Mouse (Mus musculus): ENCODE measurements at regions not wholly inside any gene's neighbourhood (a gene's known extent, or its start where the extent isn't known, plus 50 kb on each side); places are given as distances from the start of the nearest gene placed in this dataset.
"Not testable (repeated sequence)": the region's sequence is repeated elsewhere in the genome, so short reads cannot be mapped to it uniquely, and the experiment has no call there.

GRCm38 (mm10) chr1:108110984-108111383 lies 521.2 kb downstream of the Serpinb8 start:
- no peak for DNase-seq

GRCm38 (mm10) chr1:108127393-108127792 lies 537.6 kb downstream of the Serpinb8 start:
- DNase-seq, result no peak

DNA sequence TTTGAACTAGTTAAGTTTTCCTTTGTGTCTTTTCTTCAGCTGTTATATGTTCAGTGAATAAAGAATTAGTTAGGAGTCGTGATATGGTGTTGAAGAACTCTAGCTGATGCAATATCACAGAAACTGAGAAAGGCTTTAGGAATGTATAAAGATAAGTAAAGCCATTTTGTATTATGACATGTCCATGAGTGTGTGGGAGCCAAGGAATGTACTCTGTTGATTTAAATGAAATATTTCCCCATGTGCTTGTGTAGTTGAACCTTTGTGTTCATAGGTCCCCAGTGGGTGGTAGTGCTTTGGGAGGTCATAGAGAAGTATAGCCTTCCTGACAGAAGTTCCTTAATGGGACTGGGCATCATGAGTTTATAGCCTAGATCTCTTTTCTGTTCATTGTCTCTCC lies 542.2 kb downstream of the Serpinb8 start:
- DNase-seq, result no peak

- DNase-seq, result not testable (repeated sequence)
These were observed 545.5 kb downstream of the Serpinb8 start for GRCm38 (mm10) chr1:108135346-108135745.

DNA sequence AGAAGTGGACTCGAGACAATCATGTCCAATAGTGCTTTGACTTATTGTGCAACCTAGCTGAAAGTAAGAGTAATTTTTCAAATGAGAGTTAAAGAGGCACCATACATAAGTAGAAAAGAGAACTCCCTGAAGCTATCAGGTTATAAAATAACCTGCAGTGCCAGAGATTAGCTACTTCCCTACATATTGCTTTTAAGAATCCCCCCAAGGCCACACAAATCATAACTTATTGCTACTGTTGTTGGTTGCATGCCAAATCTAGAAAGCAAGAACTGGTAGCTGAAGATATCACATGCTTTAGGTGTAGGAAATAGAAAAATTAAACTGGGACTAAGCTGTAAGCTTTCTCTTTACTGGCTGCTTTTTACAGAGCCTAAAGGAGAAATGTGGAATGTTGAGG lies 554.3 kb downstream of the Serpinb8 start:
- DNase-seq, result no peak

DNA sequence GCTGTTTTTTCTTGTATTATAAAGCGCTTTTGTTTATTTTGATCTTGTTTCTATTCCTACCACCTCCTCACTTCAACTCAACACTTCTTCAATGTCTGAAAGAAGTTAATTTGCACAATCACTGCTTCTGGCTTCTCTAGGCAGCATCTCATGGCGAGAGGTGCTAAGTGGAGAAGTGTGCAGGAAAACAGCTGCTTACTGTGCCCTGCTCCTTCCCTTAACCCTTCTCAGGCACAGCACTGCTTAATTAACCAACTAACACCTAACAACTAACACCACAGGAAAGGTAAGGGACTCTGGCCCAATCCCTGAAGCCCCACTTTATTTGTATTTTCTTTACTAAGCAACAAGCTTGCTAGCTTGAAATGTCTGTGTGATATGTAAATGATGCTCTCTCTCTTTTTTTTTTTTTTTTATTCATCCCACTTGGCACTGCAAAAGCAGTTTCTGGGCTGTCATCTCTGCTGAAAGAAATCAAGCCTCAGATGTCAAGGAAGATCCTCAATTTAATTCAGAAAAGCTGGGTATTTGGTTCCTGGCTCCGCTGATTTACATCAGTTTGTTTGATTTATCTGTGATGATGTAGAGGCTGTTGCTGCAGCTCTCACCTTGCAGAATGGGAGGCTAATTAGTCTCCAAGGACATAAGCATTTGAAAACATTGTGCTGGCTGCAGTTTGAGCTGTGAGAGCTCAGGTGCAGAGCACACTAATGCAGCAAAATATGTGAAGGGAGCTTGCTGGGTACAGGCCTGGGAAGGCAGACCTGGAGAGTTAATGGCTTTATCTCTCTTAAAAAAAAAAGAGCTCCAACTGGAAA lies 591.8 kb downstream of the Serpinb8 start:
- no peak for DNase-seq

GRCm38 (mm10) chr1:108182168-108182539 lies 592.3 kb downstream of the Serpinb8 start:
- DNase-seq, result no peak

GRCm38 (mm10) chr1:108224047-108224446 lies 634.2 kb downstream of the Serpinb8 start:
- no peak for DNase-seq

- DNase-seq, result no peak
These were observed 650.3 kb downstream of the Serpinb8 start for GRCm38 (mm10) chr1:108240152-108240551.

GRCm38 (mm10) chr1:108255147-108255546 lies 665.3 kb downstream of the Serpinb8 start:
- no peak for DNase-seq

- DNase-seq, result no peak
These were observed 669.5 kb downstream of the Serpinb8 start for GRCm38 (mm10) chr1:108259355-108259754.

DNA sequence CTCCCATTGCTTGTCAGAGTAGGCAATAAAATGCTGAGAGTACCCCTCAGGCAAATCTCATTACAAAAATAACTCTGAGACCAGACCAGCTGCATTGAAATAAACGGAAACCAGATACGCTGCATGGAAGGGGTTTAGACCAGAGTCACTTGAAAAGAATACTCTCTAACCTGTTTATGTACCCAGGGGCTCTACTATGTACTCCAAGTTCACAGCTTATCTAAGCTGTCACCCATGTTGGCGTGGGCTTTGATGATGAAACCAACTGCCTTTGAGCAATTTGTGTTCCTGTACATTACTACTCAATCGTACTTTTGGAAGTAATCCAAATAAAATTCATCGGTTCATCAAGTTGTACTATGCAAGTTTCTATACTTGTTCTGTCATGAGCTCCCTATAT lies 692.3 kb downstream of the Serpinb8 start:
- DNase-seq, result no peak

DNA sequence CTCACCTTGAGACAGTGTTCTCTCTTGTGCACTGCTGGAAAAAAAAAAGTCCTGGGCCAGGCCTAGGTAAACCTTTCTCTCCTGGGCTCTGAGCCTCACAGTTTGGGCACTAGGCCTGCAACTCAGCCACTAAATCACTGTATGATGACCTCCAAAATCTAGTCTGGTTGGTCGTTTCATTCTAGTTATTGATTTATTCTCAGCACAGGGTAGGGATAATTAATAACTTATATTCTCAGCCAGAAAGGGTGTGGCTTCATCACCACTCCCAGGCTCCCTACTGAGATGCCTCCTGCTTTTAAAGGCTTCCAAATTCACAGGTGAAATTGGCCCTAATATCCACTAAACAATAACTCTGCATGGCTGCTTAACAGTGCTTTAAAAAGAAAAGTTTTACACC lies 696.8 kb downstream of the Serpinb8 start:
- DNase-seq, result no peak

All from adrenal gland, postnatal 10 days (tissue).